Mouse (Mus musculus) embryonic facial prominence, embryonic 14.5 days (tissue): ENCODE data around the gene Myh2. TPM values are rescaled to one million over a fixed set of nuclear protein-coding genes. Genes with fewer than 3 reads are reported as not detected.

Experiments used
- ATAC-seq: fragments of 200-750 bp; cut with Nextera tagmentation; 2 replicates; pipeline ENCODE4 v1.8.0; 2017; ENCODE audit warnings: low read depth, moderate number of reproducible peaks, moderate TSS enrichment
- DNase-seq: peaks from one replicate; pipeline ENCODE4 v3.0.0-alpha.2; 2015; ENCODE audit warnings: low spot score
- H3K27ac ChIP-seq: fragments of 300-500 bp; sonication (generic); replicated peaks from 2 replicates; pipeline ENCODE4 v1.5.1; 2014; ENCODE audit warnings: low read depth, mild to moderate bottlenecking, low read length, moderate library complexity
- H3K27me3 ChIP-seq: fragments of 300-500 bp; sonication (generic); replicated peaks from 2 replicates; pipeline ENCODE4 v1.6.1; 2014; ENCODE audit warnings: low read length; ENCODE audit not compliant: control insufficient read depth, insufficient read depth
- H3K36me3 ChIP-seq: fragments of 300-500 bp; sonication (generic); 2 replicates; pipeline ENCODE4 v1.6.1; 2014; ENCODE audit warnings: low read length, mixed read lengths; ENCODE audit not compliant: control insufficient read depth, insufficient read depth
- H3K4me1 ChIP-seq: fragments of 300-500 bp; sonication (generic); 2 replicates; pipeline ENCODE4 v1.6.1; 2014; ENCODE audit warnings: antibody characterized with exemption, low read length; ENCODE audit not compliant: control insufficient read depth, insufficient read depth
- H3K4me2 ChIP-seq: fragments of 300-500 bp; sonication (generic); 2 replicates; pipeline ENCODE4 v1.6.1; 2014; ENCODE audit warnings: low read depth, mild to moderate bottlenecking, low read length, moderate library complexity, mixed read lengths
- H3K4me3 ChIP-seq: fragments of 300-500 bp; sonication (generic); 2 replicates; pipeline ENCODE4 v1.5.1; 2014; ENCODE audit warnings: low read depth, mild to moderate bottlenecking, low read length
- H3K9ac ChIP-seq: fragments of 300-500 bp; sonication (generic); 2 replicates; pipeline ENCODE4 v1.6.1; 2014; ENCODE audit warnings: low read depth, mild to moderate bottlenecking, low read length, moderate library complexity, mixed read lengths
- H3K9me3 ChIP-seq: fragments of 300-500 bp; sonication (generic); 2 replicates; pipeline ENCODE4 v1.6.1; 2016; ENCODE audit warnings: low read length; ENCODE audit not compliant: control insufficient read depth
- WGBS: fragments of 180-500 bp; shearing (Covaris S2); extraction: QIAGEN DNeasy Blood & Tissue Kit; methylation state at CpG from one replicate; pipeline ENCODE4 v1.1.7; 2014; 5-methylcytosine and 5-hydroxymethylcytosine counted together
- polyA plus RNA-seq: library from polyadenylated mRNA; unstranded; fragments of >200 nt; fragmentation: Nextera tagmentation; extraction: Ambion mirVana; gene quantifications from 2 replicates; pipeline ENCODE4 v1.2.1, GENCODE M21; 2014

Gene Myh2
- polyA plus RNA-seq, 1 experiment from 2014 or later = 1.4 TPM

GRCm38 (mm10) chr11:67199752-67200151, 28.9 kb downstream of the Myh2 start, which contains the start of gene Myh1:
TSS of gene Myh1 (plus strand) at chr11:67200052.
- ATAC-seq = no peak
- Histone ChIP-seq H3K9ac (no peak within 1 kb of the TSS), H3K27ac (no peak within 1 kb of the TSS), H3K4me1 (no peaks in the 10 kb centered on the region), H3K27me3 (no peaks in the 10 kb centered on the region), H3K9me3 (no peaks in the 10 kb centered on the region), H3K36me3 (no peaks in the 10 kb centered on the region), H3K4me2 (no peak within 1 kb of the TSS), H3K4me3 (no peak within 1 kb of the TSS)
- no peak for DNase-seq
- WGBS = 66% methylated on average over 4 of the region's 4 CpGs

- H3K4me2 ChIP-seq = no peak overlapping the region
- no peak for ATAC-seq
- WGBS = 64% methylated on average over 3 of the region's 3 CpGs
These were observed 33.9 kb downstream of the Myh2 start for GRCm38 (mm10) chr11:67204766-67205165.

GRCm38 (mm10) chr11:67221803-67222202, 51.0 kb downstream of the Myh2 start:
- Histone ChIP-seq H3K36me3 (no peaks in the 10 kb centered on the region), H3K4me3 (no peak overlapping the region), H3K4me1 (no peaks in the 10 kb centered on the region), H3K27ac (no peak overlapping the region), H3K9ac (no peak overlapping the region), H3K27me3 (no peaks in the 10 kb centered on the region), H3K4me2 (no peak overlapping the region), H3K9me3 (no peaks in the 10 kb centered on the region)
- 89% methylated on average over 8 of the region's 8 CpGs for WGBS
- ATAC-seq (no peak), DNase-seq (no peak)

More at GRCm38 (mm10) chr11:67204766-67205165, 33.9 kb downstream of the Myh2 start:
- no peaks in the 10 kb centered on the region for H3K4me1 ChIP-seq
- DNase-seq = peak; percentile 40
- H3K36me3 ChIP-seq = no peaks in the 10 kb centered on the region
- no peaks in the 10 kb centered on the region for H3K9me3 ChIP-seq
- no peak overlapping the region for H3K4me3 ChIP-seq
- no peaks in the 10 kb centered on the region for H3K27me3 ChIP-seq
- no peak overlapping the region for H3K27ac ChIP-seq
- no peak overlapping the region for H3K9ac ChIP-seq

GRCm38 (mm10) chr11:67224466-67224865, 53.6 kb downstream of the Myh2 start:
- Histone ChIP-seq H3K27me3 (no peaks in the 10 kb centered on the region), H3K9ac (no peak overlapping the region), H3K36me3 (no peaks in the 10 kb centered on the region), H3K4me1 (no peaks in the 10 kb centered on the region), H3K4me3 (no peak overlapping the region), H3K4me2 (no peak overlapping the region), H3K27ac (no peak overlapping the region), H3K9me3 (no peaks in the 10 kb centered on the region)
- 70% methylated on average over 3 of the region's 3 CpGs for WGBS
- ATAC-seq = no peak
- no peak for DNase-seq

GRCm38 (mm10) chr11:67228731-67229130, 57.9 kb downstream of the Myh2 start:
- Histone ChIP-seq H3K27me3 (no peaks in the 10 kb centered on the region), H3K36me3 (no peaks in the 10 kb centered on the region), H3K4me2 (no peak overlapping the region), H3K9me3 (no peaks in the 10 kb centered on the region), H3K27ac (no peak overlapping the region), H3K4me3 (no peak overlapping the region), H3K4me1 (no peaks in the 10 kb centered on the region), H3K9ac (no peak overlapping the region)
- 79% methylated on average over 3 of the region's 3 CpGs for WGBS
- no peak for DNase-seq
- ATAC-seq = no peak

GRCm38 (mm10) chr11:67229166-67229565, 58.3 kb downstream of the Myh2 start:
- no peak overlapping the region for H3K4me3 ChIP-seq
- no peak overlapping the region for H3K27ac ChIP-seq
- no peaks in the 10 kb centered on the region for H3K36me3 ChIP-seq
- no peaks in the 10 kb centered on the region for H3K9me3 ChIP-seq
- H3K9ac ChIP-seq = no peak overlapping the region
- WGBS = 83% methylated on average over 5 of the region's 5 CpGs
- DNase-seq = no peak
- H3K4me2 ChIP-seq = no peak overlapping the region
- no peaks in the 10 kb centered on the region for H3K4me1 ChIP-seq
- no peaks in the 10 kb centered on the region for H3K27me3 ChIP-seq
- ATAC-seq = no peak

GRCm38 (mm10) chr11:67229946-67230345, 59.1 kb downstream of the Myh2 start:
- WGBS = 80% methylated on average over 2 of the region's 2 CpGs
- Histone ChIP-seq H3K4me2 (no peak overlapping the region), H3K4me3 (no peak overlapping the region), H3K27ac (no peak overlapping the region), H3K27me3 (no peaks in the 10 kb centered on the region), H3K9ac (no peak overlapping the region), H3K36me3 (no peaks in the 10 kb centered on the region), H3K9me3 (no peaks in the 10 kb centered on the region), H3K4me1 (no peaks in the 10 kb centered on the region)
- ATAC-seq = no peak
- no peak for DNase-seq

- Histone ChIP-seq H3K27ac (no peak overlapping the region), H3K9me3 (no peaks in the 10 kb centered on the region), H3K9ac (no peak overlapping the region), H3K36me3 (no peaks in the 10 kb centered on the region), H3K27me3 (no peaks in the 10 kb centered on the region), H3K4me1 (no peaks in the 10 kb centered on the region), H3K4me2 (no peak overlapping the region), H3K4me3 (no peak overlapping the region)
- ATAC-seq = no peak
- peak; percentile 61 for DNase-seq
- 61% methylated on average over 5 of the region's 5 CpGs for WGBS
These were observed 65.0 kb downstream of the Myh2 start for GRCm38 (mm10) chr11:67235639-67236358.

GRCm38 (mm10) chr11:67236799-67237198, 66.0 kb downstream of the Myh2 start:
- Histone ChIP-seq H3K27ac (no peak overlapping the region), H3K9me3 (no peaks in the 10 kb centered on the region), H3K9ac (no peak overlapping the region), H3K4me2 (no peak overlapping the region), H3K4me1 (no peaks in the 10 kb centered on the region), H3K36me3 (no peaks in the 10 kb centered on the region), H3K4me3 (no peak overlapping the region), H3K27me3 (no peaks in the 10 kb centered on the region)
- no peak for ATAC-seq
- no peak for DNase-seq
- WGBS = 80% methylated on average over 9 of the region's 9 CpGs
